In genomic region chr11:79729231-79730047, GRCm38 (mm10) we compare ENCODE assay signal across 7 mouse cellular contexts.
A peak's percentile ranks its signal among the peaks of the same experiment; 100 is the strongest.
DNase-seq lines count a peak whose midpoint lies in the region.

No protein-coding gene starts in this region.

- peak; percentile 74 for DNase-seq in adrenal gland, adult 8-10 months
- peak; percentile 84 to 87 for DNase-seq in cerebellum, adult 18-20 months
- DNase-seq in frontal cortex, postnatal 36 days (ENCODE audit: low spot score in 2 of 2) = peak; percentile 57 to 62
- peak; percentile 76 for DNase-seq in kidney, adult 18-20 months
- peak; percentile 85 to 86 for DNase-seq in lung, adult 18-20 months
- DNase-seq in right cerebral cortex, postnatal 10 days (ENCODE audit: low spot score in 2 of 2) = peak; percentile 85 to 88
- DNase-seq in retina, postnatal 1 day = no peak
